Mouse (Mus musculus) thymus, adult 2 months (tissue): Measurements from ENCODE around the gene Col23a1.

Source experiments
- CTCF ChIP-seq: fragments of 200-500 bp; IDR thresholded peaks from 2 replicates; pipeline ENCODE4 v1.5.1; 2012; ENCODE audit warnings: mild to moderate bottlenecking, control low read depth, low read length, moderate library complexity, borderline replicate concordance; ENCODE audit not compliant: control insufficient read depth, poor library complexity, insufficient read depth; ENCODE audit errors: extremely low read depth
- POLR2A ChIP-seq: fragments of 200-500 bp; IDR thresholded peaks from 2 replicates; pipeline ENCODE4 v1.6.1; 2012; ENCODE audit warnings: mild to moderate bottlenecking, low read length, control low read depth, moderate library complexity; ENCODE audit not compliant: control insufficient read depth, poor library complexity, insufficient read depth; ENCODE audit errors: extremely low read depth

DNA sequence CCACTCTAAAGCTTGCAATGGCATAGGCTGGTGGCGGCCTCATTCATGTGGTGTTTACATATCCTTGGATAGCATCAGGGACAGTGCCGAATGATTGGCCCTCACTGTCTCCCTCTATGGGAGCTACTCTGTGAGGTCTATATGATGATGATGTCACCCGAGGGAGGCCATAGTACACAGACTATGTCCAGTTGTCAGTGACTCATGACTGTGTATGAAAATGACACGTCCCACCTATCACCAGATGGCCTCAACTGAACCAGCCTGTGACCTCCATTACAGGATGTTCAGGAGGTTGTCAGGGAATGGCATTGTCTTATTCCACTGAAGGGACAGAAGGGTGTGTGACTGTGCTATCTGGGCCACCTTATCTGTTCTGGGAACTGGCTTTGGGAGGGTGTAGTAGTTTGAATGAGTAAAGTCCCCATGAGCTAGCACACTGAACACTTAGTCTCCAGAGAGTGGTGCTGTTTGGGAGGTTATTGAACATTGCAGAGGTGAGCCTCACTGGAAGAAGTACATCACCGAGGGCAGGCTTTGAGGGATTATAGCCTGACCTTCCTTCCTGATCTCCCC lies 115.2 kb downstream of the Col23a1 start:
- no peak for TF ChIP-seq POLR2A
- no peak for TF ChIP-seq CTCF
